Mouse (Mus musculus) bone marrow macrophage, adult 2 months (primary cell): ENCODE measurements at regions not wholly inside any gene's neighbourhood (a gene's known extent, or its start where the extent isn't known, plus 50 kb on each side); places are given as distances from the start of the nearest gene placed in this dataset.

Experiments
- H3K27ac ChIP-seq: 2 replicates; pipeline ENCODE4 v1.5.1; 2012; ENCODE audit warnings: low read depth, low read length; ENCODE audit not compliant: insufficient read depth
- H3K4me1 ChIP-seq: 2 replicates; pipeline ENCODE4 v1.6.1; 2012; ENCODE audit warnings: low read length; ENCODE audit not compliant: control insufficient read depth, insufficient read depth
- H3K4me3 ChIP-seq: 2 replicates; pipeline ENCODE4 v1.5.1; 2012; ENCODE audit warnings: mild to moderate bottlenecking, low read length, moderate library complexity; ENCODE audit not compliant: insufficient read depth
- CTCF ChIP-seq: IDR thresholded peaks from 2 replicates; pipeline ENCODE4 v1.5.1; 2012; ENCODE audit warnings: low read depth, mild to moderate bottlenecking, low read length, moderate library complexity
- POLR2A ChIP-seq: IDR thresholded peaks from 2 replicates; pipeline ENCODE4 v1.6.1; 2012; ENCODE audit warnings: mild to moderate bottlenecking, low read depth, low read length, borderline replicate concordance

DNA sequence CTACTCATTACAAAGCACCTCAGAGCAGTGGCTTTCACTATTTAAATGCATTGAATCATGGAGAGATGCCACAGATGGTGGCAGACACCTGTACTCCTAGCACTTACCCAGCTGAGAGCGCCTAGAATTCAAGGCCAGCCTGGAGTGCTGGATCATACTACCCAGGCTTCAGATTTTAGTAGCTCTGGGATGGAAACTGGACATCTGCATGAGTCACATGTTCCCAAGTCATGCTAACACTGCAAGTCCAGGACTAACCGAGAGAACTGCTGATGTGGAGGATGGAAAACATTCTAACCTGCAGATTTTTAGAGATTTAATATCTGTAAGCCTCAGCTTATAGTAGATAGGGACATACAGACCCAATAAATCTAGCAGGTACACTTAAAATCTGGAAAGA lies 1384.3 kb downstream of the Gsdmc2 start:
- TF ChIP-seq POLR2A = no peak
- TF ChIP-seq CTCF = no peak
- Histone ChIP-seq H3K4me1 (no peaks in the 10 kb centered on the region), H3K4me3 (no peak overlapping the region), H3K27ac (no peak overlapping the region)

- H3K4me1 ChIP-seq = no peaks in the 10 kb centered on the region
- no peak for TF ChIP-seq CTCF
- TF ChIP-seq POLR2A = no peak
- H3K4me3 ChIP-seq = no peak overlapping the region
- H3K27ac ChIP-seq = no peak overlapping the region
These were observed 1384.9 kb downstream of the Gsdmc2 start for GRCm38 (mm10) chr15:62460026-62460607.

DNA sequence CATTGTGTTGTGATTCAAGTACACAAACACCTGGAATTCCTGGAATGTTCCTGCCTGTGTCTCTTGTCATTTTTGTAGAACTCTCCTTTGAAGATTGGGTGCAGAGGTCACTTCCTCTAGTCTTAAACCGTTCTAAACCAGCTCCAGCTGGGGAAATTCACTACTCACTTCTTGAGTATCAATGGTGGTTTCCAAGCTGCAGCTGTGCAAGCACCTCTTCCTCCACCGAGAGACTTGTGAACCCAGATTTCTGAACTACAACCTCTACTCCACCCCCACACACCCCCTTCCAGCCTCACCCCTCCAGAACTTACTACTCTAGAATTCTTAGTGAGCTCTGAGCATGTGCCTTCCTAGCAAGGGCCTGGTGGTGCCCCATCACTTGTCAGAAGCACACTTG lies 1387.0 kb downstream of the Gsdmc2 start:
- no peak for TF ChIP-seq CTCF
- no peak for TF ChIP-seq POLR2A
- Histone ChIP-seq H3K4me3 (no peak overlapping the region), H3K27ac (no peak overlapping the region), H3K4me1 (0 out of 2 replicates have a peak, but pooled peaks cover under 1% of the 10 kb centered on the region)

GRCm38 (mm10) chr15:62457051-62457664 lies 1387.8 kb downstream of the Gsdmc2 start:
- H3K4me1 ChIP-seq = 0 out of 2 replicates have a peak, but pooled peaks cover 2% of the 10 kb centered on the region
- no peak overlapping the region for H3K4me3 ChIP-seq
- no peak for TF ChIP-seq CTCF
- no peak for TF ChIP-seq POLR2A
- H3K27ac ChIP-seq = no peak overlapping the region

DNA sequence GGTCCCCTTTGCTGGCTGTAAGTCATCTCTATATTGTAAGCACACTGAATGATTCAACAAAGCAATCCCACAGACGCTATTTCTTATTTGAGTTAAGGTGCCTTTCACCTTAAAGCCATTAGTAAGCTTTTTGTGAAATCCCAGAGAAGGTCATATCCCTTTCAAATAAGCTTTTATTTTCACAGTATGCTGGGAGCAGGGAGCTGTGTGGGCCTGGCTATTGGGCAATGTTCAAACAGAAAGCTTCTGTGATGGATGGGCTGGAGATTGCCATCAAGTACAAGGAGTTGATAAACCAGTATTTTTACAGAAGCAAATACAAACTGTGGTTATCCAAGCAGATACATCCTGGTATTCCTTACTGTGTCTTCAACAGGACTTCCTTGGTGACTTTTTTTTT lies 1389.0 kb downstream of the Gsdmc2 start:
- no peak for TF ChIP-seq CTCF
- no peak overlapping the region for H3K4me3 ChIP-seq
- H3K27ac ChIP-seq = no peak overlapping the region
- 0 out of 2 replicates have a peak, but pooled peaks cover 2% of the 10 kb centered on the region for H3K4me1 ChIP-seq

DNA sequence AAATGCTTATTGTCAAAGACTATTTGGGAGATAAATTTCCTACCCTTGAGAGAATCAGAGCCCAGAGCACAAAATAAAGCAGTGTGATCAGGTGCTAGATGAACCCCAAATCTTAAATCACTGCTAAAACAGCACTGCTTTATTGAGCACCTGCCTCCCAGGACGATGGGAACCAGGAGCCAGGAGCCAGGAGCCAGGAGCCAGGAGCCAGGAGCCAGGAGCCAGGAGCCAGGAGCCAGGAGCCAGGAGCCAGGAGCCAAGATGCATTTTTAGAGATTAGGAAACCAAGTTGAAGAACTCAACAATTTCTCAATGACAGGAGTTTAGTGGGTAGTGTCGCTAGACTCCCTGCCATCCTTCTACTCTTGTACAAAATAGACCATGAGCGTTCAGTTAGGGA lies 1396.9 kb downstream of the Gsdmc2 start:
- H3K4me3 ChIP-seq = no peak overlapping the region
- no peak overlapping the region for H3K27ac ChIP-seq
- TF ChIP-seq POLR2A = no peak
- TF ChIP-seq CTCF = no peak
- peaks cover 2% of the 10 kb centered on the region; the same call in 1 of the 2 replicates for H3K4me1 ChIP-seq

DNA sequence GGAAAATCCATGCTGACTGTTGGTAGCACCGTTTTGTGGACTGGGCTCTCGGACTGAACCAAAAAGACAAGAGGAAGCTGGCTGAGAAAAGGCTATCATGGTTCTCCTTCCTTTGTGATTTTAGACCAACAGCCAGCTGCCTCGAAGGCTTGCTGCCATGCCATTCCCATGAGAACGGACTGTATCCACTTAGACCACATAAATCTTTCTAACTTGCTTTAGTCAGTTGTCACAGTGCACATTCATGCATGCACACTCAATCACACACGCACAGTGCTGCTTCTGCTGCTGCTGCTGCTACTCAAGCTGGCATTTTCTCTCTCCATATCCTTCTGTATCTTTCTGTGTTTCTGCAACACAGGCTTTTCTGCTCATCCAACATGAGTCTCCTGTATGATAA lies 1405.8 kb downstream of the Gsdmc2 start:
- Histone ChIP-seq H3K4me1 (no peaks in the 10 kb centered on the region), H3K4me3 (no peak overlapping the region), H3K27ac (no peak overlapping the region)
- no peak for TF ChIP-seq POLR2A
- no peak for TF ChIP-seq CTCF

- Histone ChIP-seq H3K4me1 (peaks cover 6% of the 10 kb centered on the region), H3K27ac (no peak overlapping the region), H3K4me3 (no peak overlapping the region)
- no peak for TF ChIP-seq POLR2A
- no peak for TF ChIP-seq CTCF
These were observed 1408.3 kb downstream of the Gsdmc2 start for GRCm38 (mm10) chr15:62436631-62437030.

DNA sequence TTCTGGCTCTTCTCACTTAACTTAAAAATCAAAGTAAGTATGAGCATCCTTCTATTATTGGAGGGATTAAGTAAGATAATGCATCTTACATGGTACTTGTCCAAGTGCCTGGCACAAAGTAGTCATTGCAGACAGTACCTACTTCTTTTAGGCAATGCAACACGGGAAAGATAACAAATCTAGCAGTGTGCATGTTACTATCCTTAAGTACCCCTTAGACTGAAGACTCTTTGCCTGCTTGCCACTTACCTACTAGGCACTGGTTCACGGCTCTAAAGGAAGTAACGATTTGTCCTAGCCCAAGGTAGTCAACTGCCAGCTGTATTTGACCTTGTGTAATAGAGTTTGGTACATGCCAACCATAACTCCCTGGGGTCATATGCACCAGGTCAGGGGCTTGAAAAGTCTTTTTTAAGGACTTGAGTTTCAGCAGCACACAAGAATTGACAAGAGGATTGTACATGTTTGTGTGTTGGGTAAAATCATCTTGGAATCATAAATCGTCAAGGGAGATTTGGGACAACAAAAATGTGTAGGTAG lies 1409.8 kb downstream of the Gsdmc2 start:
- no peak overlapping the region for H3K4me3 ChIP-seq
- H3K4me1 ChIP-seq = peaks cover 6% of the 10 kb centered on the region
- TF ChIP-seq POLR2A (no peak), CTCF (no peak)
- H3K27ac ChIP-seq = no peak overlapping the region

- TF ChIP-seq CTCF (no peak), POLR2A (no peak)
These were observed 1412.2 kb downstream of the Gsdmc2 start for GRCm38 (mm10) chr15:62432742-62433245.

More at GRCm38 (mm10) chr15:62432742-62433245, 1412.2 kb downstream of the Gsdmc2 start:
- peaks cover 6% of the 10 kb centered on the region for H3K4me1 ChIP-seq
- no peak overlapping the region for H3K27ac ChIP-seq
- H3K4me3 ChIP-seq = no peak overlapping the region
